Mouse (Mus musculus) kidney, postnatal 10 days (tissue): ENCODE measurements around the gene Pbld2.

Source experiments
- DNase-seq: peaks from one replicate; pipeline ENCODE4 v3.0.0; 2021; ENCODE audit warnings: mixed read lengths

Pbld2 gene

GRCm38 (mm10) chr10:63023749-63024579 lies at the start of gene Pbld2, which contains the start of gene Hnrnph3:
Pbld2 (plus strand) TSS chr10:63024315.
Hnrnph3 (minus strand) TSS chr10:63024217.
- peak; percentile 99 for DNase-seq

- no peak for DNase-seq
Observed at GRCm38 (mm10) chr10:62979667-62980038, 44.5 kb upstream of the Pbld2 start.

GRCm38 (mm10) chr10:62980039-62980954 lies 43.8 kb upstream of the Pbld2 start, which contains the start of gene Rufy2:
Rufy2 (plus strand) TSS chr10:62980223.
- DNase-seq, result peak; percentile 91

- no peak for DNase-seq
Observed at GRCm38 (mm10) chr10:62984072-62984471, 40.0 kb upstream of the Pbld2 start.

- DNase-seq, result peak; percentile 26
Observed at GRCm38 (mm10) chr10:62984495-62984894, 39.6 kb upstream of the Pbld2 start.

- peak; percentile 42 for DNase-seq
Observed at GRCm38 (mm10) chr10:62987341-62987740, 36.8 kb upstream of the Pbld2 start.

- DNase-seq, result no peak
Observed at GRCm38 (mm10) chr10:62990636-62991035, 33.5 kb upstream of the Pbld2 start.

GRCm38 (mm10) chr10:62993991-62994390 lies 30.1 kb upstream of the Pbld2 start:
- DNase-seq, result no peak

- DNase-seq, result peak; percentile 24
Observed at GRCm38 (mm10) chr10:63000584-63000983, 23.5 kb upstream of the Pbld2 start.

GRCm38 (mm10) chr10:63003252-63003651 lies 20.9 kb upstream of the Pbld2 start:
- no peak for DNase-seq

GRCm38 (mm10) chr10:63004556-63004955 lies 19.6 kb upstream of the Pbld2 start:
- no peak for DNase-seq

GRCm38 (mm10) chr10:63008193-63008592 lies 15.9 kb upstream of the Pbld2 start:
- no peak for DNase-seq

- DNase-seq, result no peak
Observed at GRCm38 (mm10) chr10:63010268-63010667, 13.8 kb upstream of the Pbld2 start.

- no peak for DNase-seq
Observed at GRCm38 (mm10) chr10:63011556-63011955, 12.6 kb upstream of the Pbld2 start.

- DNase-seq, result no peak
Observed at GRCm38 (mm10) chr10:63013476-63013875, 10.6 kb upstream of the Pbld2 start.

- DNase-seq, result no peak
Observed at GRCm38 (mm10) chr10:63014168-63014567, 9.9 kb upstream of the Pbld2 start.

GRCm38 (mm10) chr10:63019304-63019703 lies 4.8 kb upstream of the Pbld2 start:
- DNase-seq, result no peak

- no peak for DNase-seq
Observed at GRCm38 (mm10) chr10:63021702-63022101, 2.4 kb upstream of the Pbld2 start.

- DNase-seq, result peak; percentile 23
Observed at GRCm38 (mm10) chr10:63022541-63023120, 1.5 kb upstream of the Pbld2 start.

- peak; percentile 83 for DNase-seq
Observed at GRCm38 (mm10) chr10:63023121-63023748, 880 bp upstream of the Pbld2 start.

- peak; percentile 83 for DNase-seq
Observed at GRCm38 (mm10) chr10:63024580-63024910, 430 bp downstream of the Pbld2 start.

- DNase-seq, result no peak
Observed at GRCm38 (mm10) chr10:63025016-63025415, 901 bp downstream of the Pbld2 start.
